Mouse (Mus musculus): ENCODE results near the gene Fut2. TPM values are rescaled to one million over a fixed set of nuclear protein-coding genes. Genes with fewer than 3 reads are reported as not detected.
A peak's percentile ranks its signal among the peaks of the same experiment; 100 is the strongest.

Fut2 gene
- polyA plus RNA-seq, 1 experiment = not detected

GRCm38 (mm10) chr7:45649351-45649750 lies 16.8 kb downstream of the Fut2 start:
- no peak overlapping the region for H3K4me3 ChIP-seq (replicated peaks)
- TF ChIP-seq FLI1 (IDR thresholded peaks at IDR 0.05; ENCODE audit: low read length) (no peak), GATA1 (IDR thresholded peaks at IDR 0.05; ENCODE audit: borderline replicate concordance, low read length) (no peak)
- H3K4me1 ChIP-seq = peaks cover 14% of the 10 kb centered on the region
- no peaks in the 10 kb centered on the region for H3K9me3 ChIP-seq
- H3K27me3 ChIP-seq (replicated peaks) = peaks cover 50% of the 10 kb centered on the region
- H3K36me3 ChIP-seq (replicated peaks; ENCODE audit: low read length) = no peaks in the 10 kb centered on the region

- H3K27me3 ChIP-seq (replicated peaks) = peaks cover 71% of the 10 kb centered on the region
- no peak overlapping the region for H3K4me3 ChIP-seq (replicated peaks)
- TF ChIP-seq GATA1 (IDR thresholded peaks at IDR 0.05; ENCODE audit: borderline replicate concordance, low read length) (no peak), FLI1 (IDR thresholded peaks at IDR 0.05; ENCODE audit: low read length) (no peak)
- H3K4me1 ChIP-seq = peaks cover 40% of the 10 kb centered on the region
- H3K36me3 ChIP-seq (replicated peaks; ENCODE audit: low read length) = no peaks in the 10 kb centered on the region
- H3K9me3 ChIP-seq = no peaks in the 10 kb centered on the region
Measured at GRCm38 (mm10) chr7:45646671-45647070, 19.5 kb downstream of the Fut2 start.

GRCm38 (mm10) chr7:45645591-45645971 lies 20.6 kb downstream of the Fut2 start:
- H3K9me3 ChIP-seq = no peaks in the 10 kb centered on the region
- peaks cover 79% of the 10 kb centered on the region for H3K27me3 ChIP-seq (replicated peaks)
- TF ChIP-seq FLI1 (IDR thresholded peaks at IDR 0.05; ENCODE audit: low read length) = no peak
- TF ChIP-seq GATA1 (IDR thresholded peaks at IDR 0.05; ENCODE audit: borderline replicate concordance, low read length) = no peak
- H3K36me3 ChIP-seq (replicated peaks; ENCODE audit: low read length) = no peaks in the 10 kb centered on the region
- no peak overlapping the region for H3K4me3 ChIP-seq (replicated peaks)
- H3K4me1 ChIP-seq = peaks cover 45% of the 10 kb centered on the region

- Histone ChIP-seq H3K9me3 (no peaks in the 10 kb centered on the region), H3K4me3 (replicated peaks) (no peak overlapping the region), H3K4me1 (peaks cover 45% of the 10 kb centered on the region), H3K36me3 (replicated peaks; ENCODE audit: low read length) (no peaks in the 10 kb centered on the region), H3K27me3 (replicated peaks) (peaks cover 80% of the 10 kb centered on the region)
- TF ChIP-seq FLI1 (IDR thresholded peaks at IDR 0.05; ENCODE audit: low read length) (no peak), GATA1 (IDR thresholded peaks at IDR 0.05; ENCODE audit: borderline replicate concordance, low read length) (no peak)
Measured at GRCm38 (mm10) chr7:45644872-45645590, 21.2 kb downstream of the Fut2 start.

- no peak for TF ChIP-seq FLI1 (IDR thresholded peaks at IDR 0.05; ENCODE audit: low read length)
- H3K9me3 ChIP-seq = no peaks in the 10 kb centered on the region
- no peaks in the 10 kb centered on the region for H3K36me3 ChIP-seq (replicated peaks; ENCODE audit: low read length)
- H3K4me3 ChIP-seq (replicated peaks) = peak overlapping the region; percentile 82
- H3K27me3 ChIP-seq (replicated peaks) = peaks cover 83% of the 10 kb centered on the region
- H3K4me1 ChIP-seq = peaks cover 45% of the 10 kb centered on the region
Measured at GRCm38 (mm10) chr7:45644183-45644582, 22.0 kb downstream of the Fut2 start.

GRCm38 (mm10) chr7:45643441-45644178 lies 22.6 kb downstream of the Fut2 start:
- Histone ChIP-seq H3K4me3 (replicated peaks) (peak overlapping the region; percentile 82), H3K27me3 (replicated peaks) (peaks cover 84% of the 10 kb centered on the region), H3K36me3 (replicated peaks; ENCODE audit: low read length) (no peaks in the 10 kb centered on the region), H3K9me3 (no peaks in the 10 kb centered on the region), H3K4me1 (peaks cover 45% of the 10 kb centered on the region)
- TF ChIP-seq GATA1 (IDR thresholded peaks at IDR 0.05; ENCODE audit: borderline replicate concordance, low read length) = no peak
- TF ChIP-seq FLI1 (IDR thresholded peaks at IDR 0.05; ENCODE audit: low read length) = no peak

GRCm38 (mm10) chr7:45642503-45643255 lies 23.5 kb downstream of the Fut2 start:
- TF ChIP-seq FLI1 (IDR thresholded peaks at IDR 0.05; ENCODE audit: low read length) (no peak), GATA1 (IDR thresholded peaks at IDR 0.05; ENCODE audit: borderline replicate concordance, low read length) (no peak)
- no peaks in the 10 kb centered on the region for H3K9me3 ChIP-seq
- H3K4me1 ChIP-seq = peaks cover 44% of the 10 kb centered on the region
- peak overlapping the region; percentile 82 for H3K4me3 ChIP-seq (replicated peaks)
- H3K27me3 ChIP-seq (replicated peaks) = peaks cover 81% of the 10 kb centered on the region
- H3K36me3 ChIP-seq (replicated peaks; ENCODE audit: low read length) = no peaks in the 10 kb centered on the region

- Histone ChIP-seq H3K36me3 (replicated peaks; ENCODE audit: low read length) (no peaks in the 10 kb centered on the region), H3K4me3 (replicated peaks) (no peak overlapping the region), H3K4me1 (peaks cover 39% of the 10 kb centered on the region), H3K27me3 (replicated peaks) (peaks cover 75% of the 10 kb centered on the region), H3K9me3 (no peaks in the 10 kb centered on the region)
- no peak for TF ChIP-seq GATA1 (IDR thresholded peaks at IDR 0.05; ENCODE audit: borderline replicate concordance, low read length)
- TF ChIP-seq FLI1 (IDR thresholded peaks at IDR 0.05; ENCODE audit: low read length) = no peak
Measured at GRCm38 (mm10) chr7:45642083-45642482, 24.1 kb downstream of the Fut2 start.

- Histone ChIP-seq H3K4me3 (replicated peaks) (no peak overlapping the region), H3K4me1 (peaks cover 39% of the 10 kb centered on the region), H3K36me3 (replicated peaks; ENCODE audit: low read length) (no peaks in the 10 kb centered on the region), H3K9me3 (peaks cover 4% of the 10 kb centered on the region), H3K27me3 (replicated peaks) (peaks cover 71% of the 10 kb centered on the region)
- TF ChIP-seq FLI1 (IDR thresholded peaks at IDR 0.05; ENCODE audit: low read length) (no peak), GATA1 (IDR thresholded peaks at IDR 0.05; ENCODE audit: borderline replicate concordance, low read length) (no peak)
Measured at GRCm38 (mm10) chr7:45641391-45642040, 24.7 kb downstream of the Fut2 start.
